ENCODE assay signal across 9 mouse cellular contexts in genomic region chr3:56097105-56097504, GRCm38 (mm10).
DNase-seq lines count a peak whose midpoint lies in the region; ATAC-seq lines count a peak whose summit lies in the region.
"Had no signal": no experiment of that assay in that cellular context is flagged by ENCODE, and none has a peak within 500 bp of the region (broad histone marks: within the 10 kb centered on the region; RNA-seq: fewer than 3 reads in every experiment).

No protein-coding gene starts in this region.

- peak overlapping the region; percentile 26; the same call in 1 of the 2 replicates for H3K27ac ChIP-seq in kidney, embryonic 14.5 days (ENCODE audit: low read depth, low read length)
- peak overlapping the region; percentile 48; the same call in 1 of the 2 replicates for H3K27ac ChIP-seq in hindbrain, embryonic 12.5 days
- peak overlapping the region; percentile 66 for H3K27ac ChIP-seq in midbrain, embryonic 15.5 days

- no peaks in the 10 kb centered on the region for H3K4me1 ChIP-seq in kidney, embryonic 14.5 days (ENCODE audit: control insufficient read depth, insufficient read depth, low read length)
- H3K4me1 ChIP-seq in hindbrain, embryonic 12.5 days = peaks cover 9% of the 10 kb centered on the region
- peaks cover 8% of the 10 kb centered on the region; the same call in 1 of the 2 replicates for H3K4me1 ChIP-seq in midbrain, embryonic 15.5 days

- no peaks in the 10 kb centered on the region for H3K36me3 ChIP-seq in kidney, embryonic 14.5 days (ENCODE audit: control insufficient read depth, insufficient read depth, low read length)
- no peaks in the 10 kb centered on the region for H3K36me3 ChIP-seq in hindbrain, embryonic 12.5 days
- H3K36me3 ChIP-seq in midbrain, embryonic 15.5 days (replicated peaks) = no peaks in the 10 kb centered on the region

- no peak for ATAC-seq in kidney, embryonic 14.5 days (ENCODE audit: low FRiP score, low TSS enrichment)
- ATAC-seq in hindbrain, embryonic 12.5 days (ENCODE audit: low FRiP score) = no peak
- ATAC-seq in midbrain, embryonic 15.5 days (replicated peaks) = 0 out of 2 replicates have a peak, but pooled peaks have one; percentile 33

- no peak overlapping the region for H3K4me2 ChIP-seq in kidney, embryonic 14.5 days (replicated peaks; ENCODE audit: low read depth, low read length)
- H3K4me2 ChIP-seq in hindbrain, embryonic 12.5 days (replicated peaks) = no peak overlapping the region; the same call in 1 of the 2 replicates
- H3K4me2 ChIP-seq in midbrain, embryonic 15.5 days = no peak overlapping the region

- no peaks in the 10 kb centered on the region for H3K9me3 ChIP-seq in kidney, embryonic 14.5 days (ENCODE audit: control insufficient read depth, low read length)
- H3K9me3 ChIP-seq in hindbrain, embryonic 12.5 days (replicated peaks) = no peaks in the 10 kb centered on the region
- H3K9me3 ChIP-seq in midbrain, embryonic 15.5 days = no peaks in the 10 kb centered on the region

- DNase-seq in kidney, postnatal 14 days = no peak
- peak; percentile 36 for DNase-seq in embryo, embryonic 11 days
- no peak for DNase-seq in thymus, postnatal 36 days
- no peak for DNase-seq in thymus, postnatal 4 days
- DNase-seq: gastrocnemius, postnatal 10 days; spleen, adult 18-20 months had no signal

- no peak overlapping the region for H3K9ac ChIP-seq in kidney, embryonic 14.5 days (ENCODE audit: low read depth, low read length)
- no peak overlapping the region for H3K9ac ChIP-seq in hindbrain, embryonic 12.5 days
- no peak overlapping the region for H3K9ac ChIP-seq in midbrain, embryonic 15.5 days

- 38% methylated on average over 5 of the region's 5 CpGs for WGBS in kidney, embryonic 14.5 days
- WGBS in hindbrain, embryonic 12.5 days = 10% methylated on average over 5 of the region's 5 CpGs
- 9% methylated on average over 5 of the region's 5 CpGs for WGBS in midbrain, embryonic 15.5 days

- no peaks in the 10 kb centered on the region for H3K27me3 ChIP-seq in kidney, embryonic 14.5 days (ENCODE audit: control insufficient read depth, insufficient read depth, low read length)
- no peaks in the 10 kb centered on the region for H3K27me3 ChIP-seq in hindbrain, embryonic 12.5 days
- H3K27me3 ChIP-seq in midbrain, embryonic 15.5 days (replicated peaks) = no peaks in the 10 kb centered on the region

- H3K4me3 ChIP-seq in kidney, embryonic 14.5 days (ENCODE audit: low read length) = no peak overlapping the region
- no peak overlapping the region for H3K4me3 ChIP-seq in hindbrain, embryonic 12.5 days
- no peak overlapping the region for H3K4me3 ChIP-seq in midbrain, embryonic 15.5 days
